Mouse (Mus musculus) naive thymus-derived CD4-positive, alpha-beta T cell, adult 2 months (primary cell): ENCODE measurements around the gene Gja6.

Experiments used
- DNase-seq: peaks from one replicate; pipeline ENCODE4 v3.0.0-alpha.2; 2011; ENCODE audit warnings: low read depth

The Gja6 gene

GRCm38 (mm10) chrX:160906952-160907351, at the start of gene Gja6:
Gene Gja6, minus strand, starts transcription at chrX:160907052.
- DNase-seq, result no peak

GRCm38 (mm10) chrX:160949583-160949982, 42.7 kb upstream of the Gja6 start:
- no peak for DNase-seq

GRCm38 (mm10) chrX:160944722-160945121, 37.9 kb upstream of the Gja6 start:
- DNase-seq, result no peak

- DNase-seq, result peak; percentile 8
Measured at GRCm38 (mm10) chrX:160935541-160935940, 28.7 kb upstream of the Gja6 start.

GRCm38 (mm10) chrX:160930656-160931055, 23.8 kb upstream of the Gja6 start:
- peak; percentile 6 for DNase-seq

GRCm38 (mm10) chrX:160928870-160929269, 22.0 kb upstream of the Gja6 start:
- DNase-seq, result no peak

- no peak for DNase-seq
Measured at GRCm38 (mm10) chrX:160919022-160919637, 12.3 kb upstream of the Gja6 start.

GRCm38 (mm10) chrX:160906477-160906876, 375 bp downstream of the Gja6 start:
- no peak for DNase-seq

- DNase-seq, result no peak
Measured at GRCm38 (mm10) chrX:160905913-160906312, 939 bp downstream of the Gja6 start.

- DNase-seq, result no peak
Measured at GRCm38 (mm10) chrX:160905041-160905678, 1.7 kb downstream of the Gja6 start.

GRCm38 (mm10) chrX:160901118-160901517, 5.7 kb downstream of the Gja6 start:
- DNase-seq, result no peak

GRCm38 (mm10) chrX:160892077-160892476, 14.8 kb downstream of the Gja6 start:
- no peak for DNase-seq

- no peak for DNase-seq
Measured at GRCm38 (mm10) chrX:160886301-160886700, 20.6 kb downstream of the Gja6 start.

- DNase-seq, result no peak
Measured at GRCm38 (mm10) chrX:160866576-160866975, 40.3 kb downstream of the Gja6 start.

GRCm38 (mm10) chrX:160865022-160865421, 41.8 kb downstream of the Gja6 start:
- no peak for DNase-seq

- DNase-seq, result no peak
Measured at GRCm38 (mm10) chrX:160863689-160864383, 43.0 kb downstream of the Gja6 start.
